ENCODE assay signal across 19 mouse cellular contexts in the genomic region with DNA sequence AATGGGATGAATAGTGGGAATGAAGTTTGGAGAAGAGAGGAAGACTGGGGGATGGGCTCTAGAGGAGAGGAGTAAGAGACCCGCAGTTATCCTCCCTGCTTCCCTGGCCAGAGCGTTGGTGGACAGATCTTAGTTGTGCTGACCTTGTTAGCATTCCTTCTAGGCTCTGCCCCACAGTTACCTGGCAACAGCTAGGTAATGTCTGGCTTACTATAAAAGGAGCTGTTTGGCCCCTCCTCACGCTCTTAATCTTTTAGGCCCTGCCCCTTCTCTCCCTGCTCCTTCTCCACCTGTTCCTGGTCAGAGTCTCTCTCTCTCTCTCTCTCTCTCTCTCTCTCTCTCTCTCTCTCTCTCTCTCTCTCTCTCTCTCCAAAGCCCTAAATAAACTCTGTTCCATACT. TPM values are rescaled to one million over a fixed set of nuclear protein-coding genes. Genes with fewer than 3 reads are reported as not detected.
DNase-seq lines count a peak whose midpoint lies in the region; ATAC-seq and TF ChIP-seq lines count a peak whose summit lies in the region.
"Had no signal": no experiment of that assay in that cellular context is flagged by ENCODE, and none has a peak within 500 bp of the region (broad histone marks: within the 10 kb centered on the region; RNA-seq: fewer than 3 reads in every experiment).

No protein-coding gene starts in this region.

- H3K27me3 ChIP-seq in forebrain, embryonic 11.5 days (ENCODE audit: control insufficient read depth, insufficient read depth, low read length) = no peaks in the 10 kb centered on the region
- H3K27me3 ChIP-seq in forebrain, postnatal 0 days (ENCODE audit: insufficient read depth, low read length) = no peaks in the 10 kb centered on the region
- no peaks in the 10 kb centered on the region for H3K27me3 ChIP-seq in kidney, embryonic 15.5 days
- no peaks in the 10 kb centered on the region for H3K27me3 ChIP-seq in kidney, adult 2 months (replicated peaks; ENCODE audit: control insufficient read depth, insufficient read depth, low read length)
- no peaks in the 10 kb centered on the region for H3K27me3 ChIP-seq in midbrain, embryonic 16.5 days (ENCODE audit: control insufficient read depth, insufficient read depth, low read depth, low read length)
- no peaks in the 10 kb centered on the region for H3K27me3 ChIP-seq in midbrain, embryonic 11.5 days (ENCODE audit: control insufficient read depth, insufficient read depth, low read length)
- no peaks in the 10 kb centered on the region for H3K27me3 ChIP-seq in stomach, embryonic 16.5 days (ENCODE audit: control insufficient read depth, insufficient read depth, low read length)
- H3K27me3 ChIP-seq: embryonic facial prominence, embryonic 13.5 days; hindbrain, embryonic 12.5 days; neural tube, embryonic 13.5 days had no signal

- no peaks in the 10 kb centered on the region for H3K9me3 ChIP-seq in forebrain, embryonic 11.5 days (ENCODE audit: control insufficient read depth, low read length)
- no peaks in the 10 kb centered on the region for H3K9me3 ChIP-seq in forebrain, postnatal 0 days (ENCODE audit: low read length)
- H3K9me3 ChIP-seq in kidney, embryonic 15.5 days (replicated peaks) = no peaks in the 10 kb centered on the region
- no peaks in the 10 kb centered on the region for H3K9me3 ChIP-seq in midbrain, embryonic 16.5 days (replicated peaks; ENCODE audit: control insufficient read depth, low read length, poor library complexity, severe bottlenecking)
- H3K9me3 ChIP-seq in midbrain, embryonic 11.5 days (ENCODE audit: control insufficient read depth, low read length) = no peaks in the 10 kb centered on the region
- no peaks in the 10 kb centered on the region for H3K9me3 ChIP-seq in stomach, embryonic 16.5 days (replicated peaks; ENCODE audit: control insufficient read depth, low read length)
- H3K9me3 ChIP-seq: embryonic facial prominence, embryonic 13.5 days; G1E; hindbrain, embryonic 12.5 days; neural tube, embryonic 13.5 days had no signal

- no peaks in the 10 kb centered on the region for H3K36me3 ChIP-seq in forebrain, embryonic 11.5 days (ENCODE audit: control insufficient read depth, insufficient read depth, low read length)
- no peaks in the 10 kb centered on the region for H3K36me3 ChIP-seq in forebrain, postnatal 0 days (ENCODE audit: insufficient read depth)
- H3K36me3 ChIP-seq in kidney, embryonic 15.5 days = no peaks in the 10 kb centered on the region
- H3K36me3 ChIP-seq in kidney, adult 2 months (ENCODE audit: control insufficient read depth, insufficient read depth, low read length) = no peaks in the 10 kb centered on the region
- no peaks in the 10 kb centered on the region for H3K36me3 ChIP-seq in midbrain, embryonic 16.5 days (ENCODE audit: control insufficient read depth, insufficient read depth, low read length)
- no peaks in the 10 kb centered on the region for H3K36me3 ChIP-seq in midbrain, embryonic 11.5 days (ENCODE audit: control insufficient read depth, insufficient read depth, low read length)
- no peaks in the 10 kb centered on the region for H3K36me3 ChIP-seq in stomach, embryonic 16.5 days (ENCODE audit: control insufficient read depth, insufficient read depth, low read length)
- H3K36me3 ChIP-seq: embryonic facial prominence, embryonic 13.5 days; G1E; hindbrain, embryonic 12.5 days; neural tube, embryonic 13.5 days had no signal

- H3K4me1 ChIP-seq in forebrain, embryonic 11.5 days (replicated peaks; ENCODE audit: control insufficient read depth, insufficient read depth, low read length) = no peaks in the 10 kb centered on the region
- H3K4me1 ChIP-seq in forebrain, postnatal 0 days (ENCODE audit: insufficient read depth) = no peaks in the 10 kb centered on the region
- 0 out of 2 replicates have a peak, but pooled peaks cover 3% of the 10 kb centered on the region for H3K4me1 ChIP-seq in kidney, embryonic 15.5 days
- H3K4me1 ChIP-seq in kidney, adult 2 months (ENCODE audit: control insufficient read depth, insufficient read depth, low read length) = no peaks in the 10 kb centered on the region
- no peaks in the 10 kb centered on the region for H3K4me1 ChIP-seq in midbrain, embryonic 16.5 days (ENCODE audit: control insufficient read depth, insufficient read depth, low read length)
- no peaks in the 10 kb centered on the region for H3K4me1 ChIP-seq in midbrain, embryonic 11.5 days (ENCODE audit: control insufficient read depth, insufficient read depth, low read length)
- H3K4me1 ChIP-seq in stomach, embryonic 16.5 days (ENCODE audit: control insufficient read depth, insufficient read depth, low read length) = peaks cover under 1% of the 10 kb centered on the region; the same call in 1 of the 2 replicates
- H3K4me1 ChIP-seq: embryonic facial prominence, embryonic 13.5 days; hindbrain, embryonic 12.5 days had no signal

- no peak for TF ChIP-seq POLR2A in kidney, adult 2 months (IDR thresholded peaks at IDR 0.05; ENCODE audit: low read depth, low read length)

- ATAC-seq in forebrain, embryonic 11.5 days (replicated peaks; ENCODE audit: low FRiP score) = peak; percentile 63; the same call in 1 of the 2 replicates
- ATAC-seq in forebrain, postnatal 0 days = no peak
- peak; percentile 53 for ATAC-seq in kidney, embryonic 15.5 days (replicated peaks; ENCODE audit: low FRiP score)
- ATAC-seq in midbrain, embryonic 16.5 days = 0 out of 2 replicates have a peak, but pooled peaks have one; percentile 36
- no peak for ATAC-seq in midbrain, embryonic 11.5 days (ENCODE audit: low FRiP score)
- ATAC-seq in stomach, embryonic 16.5 days (ENCODE audit: insufficient read depth, low FRiP score) = peak; percentile 69; the same call in 1 of the 2 replicates

- TF ChIP-seq CTCF in forebrain, postnatal 0 days (IDR thresholded peaks at IDR 0.05; ENCODE audit: low read depth) = no peak
- no peak for TF ChIP-seq CTCF in kidney, adult 2 months (conservative IDR thresholded peaks at IDR 0.05; ENCODE audit: insufficient read depth, insufficient read length, low read depth, low read length)

- DNase-seq in forebrain, embryonic 11.5 days (ENCODE audit: low spot score) = no peak
- DNase-seq in forebrain, postnatal 0 days = no peak
- no peak for DNase-seq in kidney, adult 2 months
- DNase-seq in midbrain, embryonic 11.5 days (ENCODE audit: low spot score, missing footprints) = no peak
- no peak for DNase-seq in urinary bladder, postnatal 25 days (ENCODE audit: low spot score)
- DNase-seq: adrenal gland, postnatal 25 days; cerebellum, adult 11 months; cerebellum, postnatal 10 days; kidney, postnatal 36 days; layer of hippocampus, adult 9-11 months; right cerebral cortex, postnatal 14 days had no signal

- 22% methylated on average over 3 of the region's 3 CpGs for WGBS in forebrain, embryonic 11.5 days
- 23% methylated on average over 3 of the region's 3 CpGs for WGBS in forebrain, postnatal 0 days
- 56% methylated on average over 3 of the region's 3 CpGs for WGBS in kidney, embryonic 15.5 days
- WGBS in kidney, adult 2 months = 44% methylated on average over 3 of the region's 3 CpGs
- WGBS in midbrain, embryonic 16.5 days = 27% methylated on average over 3 of the region's 3 CpGs
- WGBS in midbrain, embryonic 11.5 days = 23% methylated on average over 3 of the region's 3 CpGs
- 36% methylated on average over 3 of the region's 3 CpGs for WGBS in stomach, embryonic 16.5 days

- H3K4me2 ChIP-seq in forebrain, embryonic 11.5 days (ENCODE audit: low read depth, low read length, severe bottlenecking) = no peak overlapping the region
- no peak overlapping the region for H3K4me2 ChIP-seq in forebrain, postnatal 0 days (ENCODE audit: low read depth)
- H3K4me2 ChIP-seq in kidney, embryonic 15.5 days = no peak overlapping the region
- H3K4me2 ChIP-seq in midbrain, embryonic 16.5 days (ENCODE audit: low read length) = no peak overlapping the region
- H3K4me2 ChIP-seq in midbrain, embryonic 11.5 days = no peak overlapping the region
- H3K4me2 ChIP-seq in stomach, embryonic 16.5 days (ENCODE audit: low read depth, low read length) = no peak overlapping the region
- H3K4me2 ChIP-seq: embryonic facial prominence, embryonic 13.5 days; hindbrain, embryonic 12.5 days; liver, embryonic 11.5 days; neural tube, embryonic 13.5 days had no signal

- H3K9ac ChIP-seq in forebrain, embryonic 11.5 days (ENCODE audit: low read length) = no peak overlapping the region
- no peak overlapping the region for H3K9ac ChIP-seq in forebrain, postnatal 0 days
- H3K9ac ChIP-seq in kidney, embryonic 15.5 days = no peak overlapping the region
- no peak overlapping the region for H3K9ac ChIP-seq in midbrain, embryonic 16.5 days (ENCODE audit: low read depth, low read length)
- H3K9ac ChIP-seq in midbrain, embryonic 11.5 days (ENCODE audit: low read length) = no peak overlapping the region
- H3K9ac ChIP-seq in stomach, embryonic 16.5 days (ENCODE audit: low read length) = no peak overlapping the region
- H3K9ac ChIP-seq: embryonic facial prominence, embryonic 13.5 days; hindbrain, embryonic 12.5 days; neural tube, embryonic 13.5 days had no signal

- no peak overlapping the region for H3K27ac ChIP-seq in forebrain, embryonic 11.5 days (ENCODE audit: low read depth, low read length)
- no peak overlapping the region for H3K27ac ChIP-seq in forebrain, postnatal 0 days (ENCODE audit: low read depth, low read length)
- no peak overlapping the region for H3K27ac ChIP-seq in kidney, embryonic 15.5 days
- H3K27ac ChIP-seq in kidney, adult 2 months (ENCODE audit: insufficient read depth, low read depth, low read length) = no peak overlapping the region
- H3K27ac ChIP-seq in midbrain, embryonic 16.5 days (ENCODE audit: low read length) = no peak overlapping the region
- no peak overlapping the region for H3K27ac ChIP-seq in midbrain, embryonic 11.5 days (ENCODE audit: low read depth, low read length)
- no peak overlapping the region for H3K27ac ChIP-seq in stomach, embryonic 16.5 days (ENCODE audit: low read length)
- H3K27ac ChIP-seq: embryonic facial prominence, embryonic 13.5 days; hindbrain, embryonic 12.5 days; neural tube, embryonic 13.5 days had no signal

- no peak overlapping the region for H3K4me3 ChIP-seq in forebrain, embryonic 11.5 days (ENCODE audit: low read depth, low read length)
- H3K4me3 ChIP-seq in forebrain, postnatal 0 days (ENCODE audit: low read depth, low read length) = no peak overlapping the region
- H3K4me3 ChIP-seq in kidney, embryonic 15.5 days (replicated peaks) = no peak overlapping the region
- no peak overlapping the region for H3K4me3 ChIP-seq in kidney, adult 2 months (ENCODE audit: insufficient read depth, low read depth, low read length)
- no peak overlapping the region for H3K4me3 ChIP-seq in midbrain, embryonic 16.5 days (ENCODE audit: low read depth, low read length)
- no peak overlapping the region for H3K4me3 ChIP-seq in midbrain, embryonic 11.5 days (ENCODE audit: low read depth, low read length)
- H3K4me3 ChIP-seq in stomach, embryonic 16.5 days (replicated peaks; ENCODE audit: low read length) = no peak overlapping the region
- H3K4me3 ChIP-seq: embryonic facial prominence, embryonic 13.5 days; hindbrain, embryonic 12.5 days; neural tube, embryonic 13.5 days had no signal

RNA-seq across cellular contexts. Expression of gene Diaph3, which starts 5.7 kb away (rescaled TPM):
- 14.1 and 14.9 TPM in 2 replicates for polyA plus RNA-seq in forebrain, embryonic 11.5 days (2014; fragmentation: Nextera tagmentation; extraction: Ambion mirVana)
- 4.1 and 5.9 TPM in 2 replicates for total RNA-seq in forebrain, postnatal 0 days (2014; rRNA removed)
- 1.7 and 3.7 TPM in 2 replicates for polyA plus RNA-seq in forebrain, postnatal 0 days (2015; fragmentation: Nextera tagmentation; extraction: Ambion mirVana)
- polyA plus RNA-seq in kidney, embryonic 15.5 days (2015; fragmentation: Nextera tagmentation; extraction: Ambion mirVana) = 12.4 and 13.1 TPM in 2 replicates
- 0.08 and 0.10 TPM in 2 replicates for polyA plus RNA-seq in kidney, adult 2 months (2012; rRNA removed)
- 3.2 and 3.6 TPM in 2 replicates for polyA plus RNA-seq in midbrain, embryonic 16.5 days (2015; fragmentation: Nextera tagmentation; extraction: Ambion mirVana)
- polyA plus RNA-seq in midbrain, embryonic 11.5 days (2014; fragmentation: Nextera tagmentation; extraction: Ambion mirVana) = 7.4 and 8.7 TPM in 2 replicates
- 8.7 and 9.4 TPM in 2 replicates for polyA plus RNA-seq in stomach, embryonic 16.5 days (2015; fragmentation: Nextera tagmentation; extraction: Ambion mirVana)

Comparison
In these comparisons a context has a peak if more than half of its experiments do, and no peak if none do; other contexts are left out.
1. ATAC-seq: peak in forebrain, embryonic 11.5 days (single experiment), kidney, embryonic 15.5 days (single experiment), midbrain, embryonic 16.5 days (single experiment) and stomach, embryonic 16.5 days (single experiment); none in forebrain, postnatal 0 days (single experiment) and midbrain, embryonic 11.5 days (single experiment).